Mouse (Mus musculus) liver, embryonic 15.5 days (tissue): Measurements from ENCODE around the gene Opalin. TPM values are rescaled to one million over a fixed set of nuclear protein-coding genes. Genes with fewer than 3 reads are reported as not detected.

Experiments used
- ATAC-seq: fragments of 200-750 bp; cut with Nextera tagmentation; 2 replicates; pipeline ENCODE4 v1.8.0; 2017; ENCODE audit warnings: moderate number of reproducible peaks, mild to moderate bottlenecking, moderate library complexity; ENCODE audit not compliant: insufficient read depth
- H3K27ac ChIP-seq: fragments of 300-500 bp; sonication (generic); replicated peaks from 2 replicates; pipeline ENCODE4 v1.5.1; 2015; ENCODE audit warnings: mild to moderate bottlenecking, inconsistent platforms
- H3K27me3 ChIP-seq: fragments of 300-500 bp; sonication (generic); 2 replicates; pipeline ENCODE4 v1.6.1; 2015; ENCODE audit warnings: mild to moderate bottlenecking, inconsistent platforms
- H3K36me3 ChIP-seq: fragments of 300-500 bp; sonication (generic); replicated peaks from 2 replicates; pipeline ENCODE4 v1.6.1; 2015; ENCODE audit warnings: moderate library complexity, mild to moderate bottlenecking, inconsistent platforms
- H3K4me1 ChIP-seq: fragments of 300-500 bp; sonication (generic); replicated peaks from 2 replicates; pipeline ENCODE4 v1.6.1; 2015; ENCODE audit warnings: inconsistent platforms
- H3K4me2 ChIP-seq: fragments of 300-500 bp; sonication (generic); 2 replicates; pipeline ENCODE4 v1.6.1; 2015; ENCODE audit warnings: moderate library complexity, mild to moderate bottlenecking, inconsistent platforms
- H3K4me3 ChIP-seq: fragments of 300-500 bp; sonication (generic); replicated peaks from 2 replicates; pipeline ENCODE4 v1.5.1; 2015; ENCODE audit warnings: mild to moderate bottlenecking, inconsistent platforms
- H3K9ac ChIP-seq: fragments of 300-500 bp; sonication (generic); 2 replicates; pipeline ENCODE4 v1.6.1; 2015; ENCODE audit warnings: moderate library complexity, mild to moderate bottlenecking, inconsistent platforms
- H3K9me3 ChIP-seq: fragments of 300-500 bp; sonication (generic); replicated peaks from 2 replicates; pipeline ENCODE4 v1.6.1; 2016; ENCODE audit warnings: inconsistent platforms
- WGBS: fragments of 180-500 bp; shearing (Covaris S2); methylation state at CpG from one replicate; pipeline ENCODE4 v1.1.7; 2015; ENCODE audit warnings: mixed read lengths; ENCODE audit not compliant: insufficient replicate concordance; 5-methylcytosine and 5-hydroxymethylcytosine counted together
- polyA plus RNA-seq: library from polyadenylated mRNA; unstranded; fragments of >200 nt; fragmentation: Nextera tagmentation; extraction: Ambion mirVana; gene quantifications from 2 replicates; pipeline ENCODE4 v1.2.1, GENCODE M21; 2015

The Opalin gene
- polyA plus RNA-seq, 1 experiment from 2014 or later: not detected

GRCm38 (mm10) chr19:41104922-41105321 is 28.0 kb upstream of the Opalin start:
- no peaks in the 10 kb centered on the region for H3K36me3 ChIP-seq
- no peaks in the 10 kb centered on the region for H3K9me3 ChIP-seq
- H3K4me2 ChIP-seq: no peak overlapping the region
- no peaks in the 10 kb centered on the region for H3K4me1 ChIP-seq
- ATAC-seq: no peak
- H3K9ac ChIP-seq: no peak overlapping the region
- no peaks in the 10 kb centered on the region for H3K27me3 ChIP-seq
- 42% methylated on average over 8 of the region's 8 CpGs for WGBS
- no peak overlapping the region for H3K4me3 ChIP-seq
- H3K27ac ChIP-seq: no peak overlapping the region

GRCm38 (mm10) chr19:41101390-41101789 is 24.5 kb upstream of the Opalin start:
- no peaks in the 10 kb centered on the region for H3K27me3 ChIP-seq
- WGBS: 58% methylated on average over 8 of the region's 8 CpGs
- no peak overlapping the region for H3K4me2 ChIP-seq
- no peak overlapping the region for H3K4me3 ChIP-seq
- no peaks in the 10 kb centered on the region for H3K4me1 ChIP-seq
- no peaks in the 10 kb centered on the region for H3K36me3 ChIP-seq
- ATAC-seq: no peak
- no peak overlapping the region for H3K9ac ChIP-seq
- H3K27ac ChIP-seq: no peak overlapping the region
- H3K9me3 ChIP-seq: no peaks in the 10 kb centered on the region

GRCm38 (mm10) chr19:41100863-41101262 is 23.9 kb upstream of the Opalin start:
- Histone ChIP-seq H3K9ac (no peak overlapping the region), H3K4me3 (no peak overlapping the region), H3K36me3 (no peaks in the 10 kb centered on the region), H3K27me3 (no peaks in the 10 kb centered on the region), H3K27ac (no peak overlapping the region), H3K4me1 (no peaks in the 10 kb centered on the region), H3K9me3 (no peaks in the 10 kb centered on the region), H3K4me2 (no peak overlapping the region)
- 70% methylated on average over 7 of the region's 7 CpGs for WGBS
- ATAC-seq: no peak

DNA sequence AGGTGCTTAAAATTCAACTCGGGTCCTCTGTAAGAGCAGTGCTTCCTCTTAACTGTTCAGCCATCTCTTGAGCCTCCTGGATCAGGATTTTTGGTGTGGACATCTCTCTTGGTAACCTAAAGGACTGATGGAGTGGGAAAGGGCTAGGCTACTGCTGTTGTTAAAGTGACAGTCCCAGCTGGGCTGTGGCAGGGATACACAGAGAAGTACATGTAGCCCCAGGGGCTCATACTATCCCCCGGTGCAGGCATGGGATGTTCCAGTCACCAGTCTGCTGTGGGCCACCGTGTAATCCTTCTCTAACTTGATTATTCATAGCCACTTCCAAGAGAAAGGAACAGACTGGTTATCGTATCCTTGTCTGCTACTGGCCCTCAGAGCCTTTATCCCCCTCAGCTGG is 20.1 kb upstream of the Opalin start:
- WGBS: 65% methylated on average over 4 of the region's 4 CpGs
- ATAC-seq: no peak
- Histone ChIP-seq H3K4me2 (no peak overlapping the region), H3K4me3 (no peak overlapping the region), H3K27ac (no peak overlapping the region), H3K36me3 (no peaks in the 10 kb centered on the region), H3K4me1 (no peaks in the 10 kb centered on the region), H3K9ac (no peak overlapping the region), H3K9me3 (no peaks in the 10 kb centered on the region), H3K27me3 (no peaks in the 10 kb centered on the region)

- no peaks in the 10 kb centered on the region for H3K9me3 ChIP-seq
- H3K9ac ChIP-seq: no peak overlapping the region
- H3K36me3 ChIP-seq: no peaks in the 10 kb centered on the region
- no peak overlapping the region for H3K4me2 ChIP-seq
- H3K27ac ChIP-seq: no peak overlapping the region
- no peaks in the 10 kb centered on the region for H3K4me1 ChIP-seq
- no peak overlapping the region for H3K4me3 ChIP-seq
- WGBS: 12% methylated on average over 2 of the region's 2 CpGs
- ATAC-seq: no peak
- peaks cover 19% of the 10 kb centered on the region for H3K27me3 ChIP-seq
These were observed 15.0 kb upstream of the Opalin start for GRCm38 (mm10) chr19:41091901-41092300.

DNA sequence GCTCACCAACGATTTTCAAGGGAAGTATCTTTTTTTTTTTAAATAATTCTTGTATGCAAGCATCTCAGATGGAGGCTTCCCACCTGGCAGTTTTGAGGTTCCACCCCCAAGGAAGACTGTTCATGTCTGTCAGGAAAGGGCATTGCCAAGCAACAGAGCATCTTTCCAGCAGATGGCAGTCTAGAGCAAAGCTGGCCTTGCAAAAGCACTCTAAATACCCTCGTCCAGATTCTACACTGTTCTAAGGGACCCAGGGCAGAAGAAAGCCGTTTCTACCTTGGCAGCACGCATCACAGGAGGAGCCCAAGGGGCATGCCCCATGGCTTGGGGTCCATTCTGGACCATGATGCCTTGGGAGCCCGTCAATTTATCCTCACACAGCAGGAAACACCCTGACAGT is 12.9 kb upstream of the Opalin start:
- Histone ChIP-seq H3K36me3 (no peaks in the 10 kb centered on the region), H3K27me3 (peaks cover 19% of the 10 kb centered on the region), H3K4me2 (no peak overlapping the region), H3K27ac (no peak overlapping the region), H3K9me3 (no peaks in the 10 kb centered on the region), H3K9ac (no peak overlapping the region), H3K4me3 (no peak overlapping the region), H3K4me1 (no peaks in the 10 kb centered on the region)
- ATAC-seq: no peak
- WGBS: 5% methylated on average over 5 of the region's 5 CpGs

DNA sequence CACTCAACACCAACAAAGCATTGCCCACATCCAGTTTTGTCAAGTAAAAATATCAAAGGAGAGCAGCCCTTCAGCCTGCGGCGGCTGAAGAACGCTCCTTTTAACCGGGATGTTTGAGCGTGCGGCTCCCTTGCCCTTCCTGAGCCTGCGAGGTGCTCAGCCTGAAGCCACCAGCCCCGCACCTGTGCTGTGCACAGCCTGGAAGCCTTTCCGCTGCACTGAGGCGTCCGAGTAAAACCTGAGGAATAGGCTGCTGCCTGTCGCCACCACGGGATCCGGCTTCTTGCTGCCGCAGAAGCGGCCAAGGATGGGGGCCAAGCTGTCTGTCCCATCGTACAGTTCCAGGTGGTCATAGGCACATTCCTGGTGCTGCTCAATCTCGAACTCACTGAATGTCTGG is 11.6 kb upstream of the Opalin start:
- H3K4me3 ChIP-seq: no peak overlapping the region
- peaks cover 19% of the 10 kb centered on the region for H3K27me3 ChIP-seq
- H3K9me3 ChIP-seq: no peaks in the 10 kb centered on the region
- ATAC-seq: no peak
- H3K36me3 ChIP-seq: no peaks in the 10 kb centered on the region
- H3K9ac ChIP-seq: no peak overlapping the region
- H3K4me1 ChIP-seq: no peaks in the 10 kb centered on the region
- no peak overlapping the region for H3K27ac ChIP-seq
- H3K4me2 ChIP-seq: peak overlapping the region; percentile 25; the same call in 1 of the 2 replicates
- WGBS: 28% methylated on average over 18 of the region's 18 CpGs

DNA sequence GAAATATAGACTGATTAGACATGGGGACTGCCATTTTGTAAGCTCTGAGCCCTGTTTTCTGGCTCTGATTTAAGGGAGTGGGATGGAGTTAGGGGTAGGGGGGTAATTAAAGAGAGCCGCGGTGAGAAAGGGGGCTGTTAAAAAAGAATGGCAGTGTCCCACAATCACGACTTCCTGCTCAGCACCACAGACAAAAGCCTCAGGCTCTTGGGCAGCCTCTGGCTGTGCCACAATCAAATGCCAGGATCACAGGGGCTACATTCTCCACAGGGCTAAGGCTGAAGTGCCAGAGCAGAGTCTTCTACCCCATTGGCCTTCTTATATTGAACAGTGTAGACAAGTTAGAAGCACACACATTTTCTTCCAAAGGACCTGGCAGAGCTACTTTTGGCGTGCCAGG is 11.0 kb upstream of the Opalin start:
- no peak overlapping the region for H3K9ac ChIP-seq
- no peak overlapping the region for H3K4me3 ChIP-seq
- H3K4me2 ChIP-seq: no peak overlapping the region
- no peak for ATAC-seq
- H3K9me3 ChIP-seq: no peaks in the 10 kb centered on the region
- no peaks in the 10 kb centered on the region for H3K36me3 ChIP-seq
- H3K27me3 ChIP-seq: peaks cover 19% of the 10 kb centered on the region
- WGBS: 32% methylated on average over 4 of the region's 4 CpGs
- H3K4me1 ChIP-seq: no peaks in the 10 kb centered on the region
- no peak overlapping the region for H3K27ac ChIP-seq

- no peak overlapping the region for H3K9ac ChIP-seq
- no peaks in the 10 kb centered on the region for H3K4me1 ChIP-seq
- no peak overlapping the region for H3K4me3 ChIP-seq
- H3K27ac ChIP-seq: no peak overlapping the region
- no peaks in the 10 kb centered on the region for H3K9me3 ChIP-seq
- peaks cover 19% of the 10 kb centered on the region for H3K27me3 ChIP-seq
- 3% methylated on average over 2 of the region's 2 CpGs for WGBS
- H3K36me3 ChIP-seq: no peaks in the 10 kb centered on the region
- ATAC-seq: no peak; the same call in 1 of the 2 replicates
- no peak overlapping the region for H3K4me2 ChIP-seq
These were observed 9.8 kb upstream of the Opalin start for GRCm38 (mm10) chr19:41086700-41087099.

- Histone ChIP-seq H3K9ac (no peak overlapping the region), H3K4me3 (no peak overlapping the region), H3K27me3 (peaks cover 19% of the 10 kb centered on the region), H3K36me3 (no peaks in the 10 kb centered on the region), H3K27ac (no peak overlapping the region), H3K4me2 (no peak overlapping the region), H3K9me3 (no peaks in the 10 kb centered on the region), H3K4me1 (no peaks in the 10 kb centered on the region)
- no peak for ATAC-seq
- WGBS: 59% methylated on average over 6 of the region's 6 CpGs
These were observed 9.4 kb upstream of the Opalin start for GRCm38 (mm10) chr19:41086289-41086688.

DNA sequence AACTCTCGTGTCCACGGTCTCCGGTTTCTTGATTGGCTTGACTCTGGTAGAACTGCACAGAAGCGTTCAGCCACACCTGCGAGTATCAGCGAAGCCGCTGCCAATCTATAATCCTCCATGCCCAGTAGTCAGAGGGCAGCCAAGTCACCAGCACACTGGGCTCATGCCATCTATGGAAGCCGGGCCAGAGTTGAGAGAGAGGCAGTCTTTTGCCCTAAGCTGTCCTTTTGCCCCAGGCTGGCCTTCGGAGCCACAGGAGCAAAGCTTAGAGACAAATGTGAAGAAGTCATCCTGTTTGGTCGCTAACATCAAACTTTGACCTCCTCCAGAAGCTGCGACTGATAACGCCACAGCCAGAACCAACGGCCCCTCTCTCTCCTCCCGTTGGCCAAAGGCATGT is 6.7 kb upstream of the Opalin start:
- Histone ChIP-seq H3K4me2 (no peak overlapping the region), H3K9me3 (no peaks in the 10 kb centered on the region), H3K27me3 (peaks cover 13% of the 10 kb centered on the region), H3K27ac (no peak overlapping the region), H3K36me3 (no peaks in the 10 kb centered on the region), H3K4me3 (no peak overlapping the region), H3K9ac (no peak overlapping the region), H3K4me1 (no peaks in the 10 kb centered on the region)
- ATAC-seq: no peak
- 69% methylated on average over 14 of the region's 14 CpGs for WGBS

DNA sequence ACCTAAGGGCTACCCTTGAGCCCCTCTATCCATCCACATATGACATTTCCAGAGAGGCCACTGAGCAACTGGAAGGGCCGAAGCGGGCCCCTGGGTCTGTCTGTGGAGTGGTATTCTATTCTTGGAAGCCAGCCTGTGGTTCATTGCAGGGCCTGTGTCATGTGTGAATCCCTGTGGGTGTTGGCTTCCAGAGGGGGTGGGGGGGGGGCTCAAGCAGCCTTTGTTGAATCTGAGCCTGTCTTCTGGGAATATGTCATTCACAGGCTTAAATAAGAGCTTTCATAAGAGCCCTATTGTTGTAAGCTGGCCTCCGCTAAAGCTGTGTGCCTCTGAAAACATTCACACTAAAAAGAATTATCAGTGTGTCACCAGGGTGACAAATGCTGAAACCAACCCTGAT is 4.7 kb upstream of the Opalin start:
- no peaks in the 10 kb centered on the region for H3K27me3 ChIP-seq
- no peak overlapping the region for H3K4me2 ChIP-seq
- no peak overlapping the region for H3K27ac ChIP-seq
- no peaks in the 10 kb centered on the region for H3K36me3 ChIP-seq
- WGBS: 72% methylated on average over 3 of the region's 3 CpGs
- no peak overlapping the region for H3K4me3 ChIP-seq
- no peak overlapping the region for H3K9ac ChIP-seq
- H3K4me1 ChIP-seq: no peaks in the 10 kb centered on the region
- ATAC-seq: no peak
- H3K9me3 ChIP-seq: no peaks in the 10 kb centered on the region
